Mouse (Mus musculus) induced T-regulatory cell, adult 2 months (primary cell): ENCODE measurements at regions not wholly inside any gene's neighbourhood (a gene's known extent, or its start where the extent isn't known, plus 50 kb on each side); places are given as distances from the start of the nearest gene placed in this dataset.
"Not testable (repeated sequence)": the region's sequence is repeated elsewhere in the genome, so short reads cannot be mapped to it uniquely, and the experiment has no call there.

Experiments used
- DNase-seq: peaks from one replicate; pipeline ENCODE4 v3.0.0-alpha.2; 2012; ENCODE audit warnings: low read depth

DNA sequence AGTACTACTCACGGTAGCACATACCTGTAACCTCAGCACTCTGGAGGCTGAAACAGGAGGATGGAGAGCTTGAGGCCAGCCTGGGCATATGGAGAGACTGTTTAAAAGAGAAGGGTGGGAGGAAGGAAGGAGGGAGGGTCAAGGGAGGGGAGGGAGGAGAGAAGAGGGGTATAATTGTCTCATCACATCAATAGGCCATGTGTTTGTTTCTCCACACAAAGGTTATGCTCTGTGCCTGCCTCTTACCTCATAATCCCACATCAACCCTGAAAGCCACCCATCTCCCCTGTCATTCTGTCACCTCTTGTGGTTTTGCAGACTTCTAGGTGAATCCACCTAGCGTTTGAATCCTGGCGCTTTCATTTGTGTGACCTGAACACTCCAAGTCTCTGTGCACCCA lies 210.3 kb downstream of the Trim29 start:
- DNase-seq, result no peak

DNA sequence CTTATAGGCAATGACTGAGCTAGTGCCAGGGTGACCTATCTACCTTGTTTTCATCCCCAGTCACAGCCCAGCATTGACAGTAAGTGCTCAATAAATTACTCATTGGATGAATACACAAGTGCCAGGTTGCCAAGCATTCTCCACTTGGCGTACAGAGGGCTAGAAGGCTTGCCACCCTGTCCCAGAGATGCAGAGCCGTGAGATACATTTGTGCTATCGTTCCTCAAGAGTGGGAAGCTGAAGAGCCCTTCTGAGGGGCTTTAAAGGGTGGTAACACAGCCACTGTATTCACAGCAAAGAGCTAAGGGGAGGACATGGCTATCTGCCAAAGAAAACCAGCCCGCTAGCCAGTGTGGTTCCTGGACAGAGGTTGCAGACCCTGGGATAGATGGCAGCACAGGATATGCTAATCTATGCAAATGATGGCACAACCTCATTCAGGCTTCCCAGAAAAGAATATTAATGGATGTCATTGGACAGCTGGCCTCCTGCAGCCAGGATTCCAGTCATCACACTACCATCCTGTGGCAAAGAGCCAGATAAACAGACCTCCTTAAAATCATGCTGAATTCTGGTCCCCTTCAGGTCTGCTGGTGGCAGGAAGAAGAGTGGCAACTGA lies 214.4 kb downstream of the Trim29 start:
- no peak for DNase-seq

DNA sequence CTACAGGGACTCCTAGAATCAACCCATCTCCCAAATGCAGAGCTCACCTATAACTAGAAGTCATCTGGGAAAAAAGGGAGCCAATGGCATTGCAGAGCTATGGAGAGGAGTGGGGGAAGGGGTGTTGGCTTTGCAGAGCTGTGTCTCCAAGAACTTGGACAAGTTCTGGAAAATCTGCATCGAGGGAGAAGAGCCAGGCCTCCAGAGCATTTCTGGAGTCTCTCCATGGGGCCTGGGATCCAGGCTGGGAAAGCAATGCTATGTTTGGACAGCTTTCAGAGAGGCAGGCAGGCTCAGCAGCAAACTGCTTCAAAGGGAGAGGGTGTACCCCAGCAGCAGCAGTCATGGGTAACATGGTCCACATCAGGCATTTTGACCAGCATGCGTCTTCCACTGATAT lies 211.6 kb upstream of the Nectin1 start:
- DNase-seq, result no peak

DNA sequence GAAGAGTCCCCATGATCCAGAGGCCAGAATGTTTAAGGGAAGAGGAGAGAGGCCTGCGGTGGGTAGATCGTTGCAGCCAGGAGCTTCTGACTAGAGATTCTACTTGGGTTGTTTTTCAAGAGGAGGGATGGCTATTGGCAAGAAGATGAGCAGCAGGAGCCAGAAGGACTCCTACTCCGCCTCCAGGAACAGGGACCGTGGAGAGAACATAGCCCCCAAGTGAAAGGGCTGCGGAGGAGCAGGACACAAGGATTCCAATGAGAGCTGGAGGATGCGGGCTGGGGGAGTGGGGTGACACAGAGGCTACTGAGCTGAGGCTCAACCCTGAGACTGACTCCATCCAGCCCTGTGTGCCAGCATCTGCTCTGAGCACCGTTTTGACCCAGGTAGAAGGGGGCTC lies 207.8 kb upstream of the Nectin1 start:
- no peak for DNase-seq

DNA sequence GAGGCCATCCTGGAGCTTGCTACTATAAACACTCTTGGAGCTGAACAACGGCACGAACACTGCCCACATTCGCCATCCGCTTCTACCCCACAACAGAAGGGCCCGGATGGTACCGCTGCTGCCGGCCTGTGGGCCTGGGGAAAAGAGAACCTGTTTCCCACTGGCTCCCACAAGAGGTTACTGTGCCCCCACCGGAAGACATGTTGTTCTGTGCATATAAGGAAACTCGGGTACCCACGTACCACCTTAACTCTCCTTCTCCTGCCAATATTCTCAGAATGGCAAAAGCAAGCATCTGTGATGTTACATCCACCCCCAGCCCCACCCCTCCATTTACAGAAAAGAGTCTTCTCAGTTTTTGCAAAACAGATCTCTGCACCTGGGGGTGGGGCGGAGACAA lies 206.7 kb upstream of the Nectin1 start:
- DNase-seq, result no peak

DNA sequence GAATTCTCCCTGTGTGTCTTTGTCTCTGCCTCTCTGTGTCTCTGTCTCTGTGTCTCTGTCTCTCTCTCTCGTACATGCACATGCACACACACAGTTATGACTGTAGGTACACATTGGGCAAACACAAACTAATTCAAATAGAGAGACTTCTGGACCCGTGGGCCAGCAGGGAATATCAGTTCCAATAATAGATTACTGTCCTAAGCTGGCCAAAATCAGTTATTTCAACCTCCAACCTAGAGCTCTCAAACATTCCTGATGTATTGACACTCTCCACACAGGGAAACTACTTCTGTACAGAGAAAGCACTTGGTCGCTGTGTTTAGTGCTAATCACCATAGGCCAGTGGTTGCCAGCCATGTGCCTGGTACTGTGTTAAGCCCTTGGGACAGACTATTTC lies 203.7 kb upstream of the Nectin1 start:
- DNase-seq, result no peak

DNA sequence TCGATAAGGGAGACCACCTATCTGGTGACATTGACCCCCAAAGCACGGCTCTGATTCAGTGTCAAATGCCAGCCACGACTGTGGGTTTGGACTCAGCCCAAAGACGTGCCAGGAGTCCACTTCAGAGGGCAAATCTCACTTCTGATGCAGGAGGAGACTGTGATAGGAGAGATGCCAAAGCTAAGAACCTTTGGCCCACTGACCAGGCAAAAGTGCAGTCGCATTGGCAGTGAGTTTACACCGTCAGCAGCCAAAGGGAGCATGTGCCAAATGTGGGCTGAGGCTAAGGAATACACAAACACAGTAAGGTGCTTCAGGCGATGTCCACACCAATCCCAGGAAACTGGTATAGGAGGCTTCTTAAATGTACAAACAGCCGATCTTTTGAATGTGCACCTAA lies 202.6 kb upstream of the Nectin1 start:
- no peak for DNase-seq

DNA sequence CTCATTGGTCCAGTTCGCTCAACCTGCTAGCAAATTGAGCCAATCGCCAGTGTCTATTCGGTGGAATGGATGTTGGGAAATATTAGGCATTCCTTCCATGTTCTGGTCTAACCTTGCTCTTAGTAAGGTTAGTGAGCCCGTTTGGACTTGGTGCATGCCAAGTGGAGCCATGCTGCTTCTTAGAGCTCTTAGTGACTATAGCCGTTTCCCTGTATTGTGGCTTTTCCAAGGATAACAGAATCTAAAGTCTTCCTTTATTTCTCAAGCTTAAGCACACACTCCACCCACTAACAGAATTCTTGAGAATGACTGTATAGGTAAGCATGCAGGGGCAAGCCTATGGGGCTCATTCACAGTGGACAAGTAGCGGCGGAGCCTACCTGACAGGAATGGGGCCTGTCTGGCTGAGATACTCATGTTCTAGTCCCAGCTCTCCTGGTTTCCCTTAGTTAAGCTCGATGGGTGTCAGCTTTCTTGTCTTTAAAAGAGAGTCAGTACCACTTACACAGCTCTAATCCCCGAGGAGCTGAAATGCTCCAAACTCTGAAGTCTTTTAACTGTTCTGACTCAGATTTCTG lies 201.6 kb upstream of the Nectin1 start:
- no peak for DNase-seq

GRCm38 (mm10) chr9:43545081-43545565 lies 198.7 kb upstream of the Nectin1 start:
- DNase-seq, result peak; percentile 89

DNA sequence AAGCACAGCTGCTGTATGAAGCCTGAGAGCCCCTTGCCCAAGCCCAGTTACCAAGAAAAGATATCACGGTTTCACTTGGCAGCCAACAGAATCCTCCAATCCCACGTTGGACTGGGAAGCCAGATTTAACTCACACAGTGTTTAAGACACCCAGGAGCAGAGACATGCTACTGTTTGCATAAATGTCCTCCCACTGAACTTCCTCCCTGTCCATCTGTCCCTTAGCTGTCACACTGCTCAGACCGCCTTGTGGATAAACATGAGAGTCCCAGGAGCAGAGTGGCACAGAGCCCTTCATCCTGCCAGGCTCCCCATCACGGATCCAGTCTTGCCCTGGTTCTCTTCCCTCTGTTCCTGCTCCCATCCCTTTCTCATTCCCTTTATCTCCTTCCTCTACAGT lies 194.9 kb upstream of the Nectin1 start:
- DNase-seq, result no peak

DNA sequence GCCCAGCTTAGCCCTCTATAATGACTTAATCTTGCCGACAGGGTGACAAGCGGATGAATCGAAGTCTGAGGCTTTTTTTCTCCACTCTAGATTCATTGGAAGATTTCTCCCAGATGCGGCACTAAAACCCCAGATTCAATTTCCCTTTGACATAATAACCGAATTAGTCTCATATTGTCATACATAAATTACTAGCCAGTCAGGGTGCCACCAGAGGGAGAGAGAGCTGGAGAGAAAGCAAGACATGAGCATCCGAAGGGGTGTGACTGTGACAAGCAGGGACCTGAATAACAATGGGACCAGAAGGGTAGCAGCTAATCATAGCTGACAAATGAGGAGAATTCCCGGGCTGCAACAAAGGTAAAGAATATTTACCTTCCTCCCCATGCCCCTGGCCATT lies 194.5 kb upstream of the Nectin1 start:
- DNase-seq, result no peak

DNA sequence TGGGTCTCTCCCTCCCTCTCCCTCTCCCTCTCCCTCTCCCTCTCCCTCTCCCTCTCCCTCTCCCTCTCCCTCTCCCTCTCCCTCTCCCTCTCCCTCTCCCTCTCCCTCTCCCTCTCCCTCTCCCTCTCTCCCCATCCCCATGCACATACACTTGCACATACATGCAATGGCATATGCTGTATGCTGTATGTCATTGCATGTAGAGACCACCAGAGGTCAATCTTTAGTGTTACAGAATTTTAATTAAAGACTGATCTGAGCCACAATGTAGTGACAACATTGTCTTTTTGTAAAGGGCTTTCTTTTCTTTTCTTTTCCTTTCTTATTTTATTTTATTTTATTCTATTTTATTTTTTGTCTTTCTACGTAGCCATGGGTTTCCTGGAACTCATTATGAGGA lies 191.0 kb upstream of the Nectin1 start:
- not testable (repeated sequence) for DNase-seq

GRCm38 (mm10) chr9:43562016-43562415 lies 181.8 kb upstream of the Nectin1 start:
- no peak for DNase-seq

GRCm38 (mm10) chr9:43564239-43564906 lies 179.4 kb upstream of the Nectin1 start:
- DNase-seq, result no peak

DNA sequence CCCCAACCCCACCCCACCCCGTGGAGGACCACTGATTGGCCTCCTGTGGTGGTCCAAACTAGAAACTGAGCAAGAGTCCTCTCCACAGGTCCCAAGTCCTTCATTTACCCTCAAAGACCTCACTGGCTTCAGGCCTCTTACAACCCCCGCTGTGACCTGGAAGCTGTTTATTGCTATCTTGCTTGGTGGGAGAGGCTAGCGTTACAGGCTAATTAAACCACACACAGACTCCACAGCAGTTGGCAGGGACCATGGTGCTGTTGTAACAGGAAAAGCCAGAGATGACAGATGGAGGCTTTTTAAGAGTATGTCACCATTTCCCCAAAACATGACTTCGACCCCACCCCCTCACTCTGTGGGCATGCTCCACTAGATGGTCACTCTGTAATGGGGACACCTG lies 174.9 kb upstream of the Nectin1 start:
- DNase-seq, result no peak

- DNase-seq, result no peak
Measured at GRCm38 (mm10) chr9:43571086-43571485, 172.7 kb upstream of the Nectin1 start.

DNA sequence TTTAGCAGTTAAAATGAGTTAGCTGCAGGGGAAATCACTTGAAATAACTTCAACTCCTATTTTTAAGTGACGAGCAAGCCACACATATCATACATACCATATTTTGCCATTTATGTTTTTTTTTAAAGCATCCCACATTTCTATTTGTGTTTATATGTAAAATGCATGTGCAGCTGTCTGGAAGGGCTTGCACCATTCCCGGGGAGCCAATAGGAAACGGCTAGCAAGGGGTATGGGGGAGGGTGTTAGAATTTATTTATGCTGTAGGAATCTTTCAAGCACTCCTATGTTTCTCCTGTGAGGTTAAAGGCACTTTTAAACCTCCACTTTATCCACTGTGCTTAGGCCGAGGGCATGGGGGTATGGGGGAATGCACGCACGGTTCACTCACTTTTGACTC lies 168.1 kb upstream of the Nectin1 start:
- no peak for DNase-seq

DNA sequence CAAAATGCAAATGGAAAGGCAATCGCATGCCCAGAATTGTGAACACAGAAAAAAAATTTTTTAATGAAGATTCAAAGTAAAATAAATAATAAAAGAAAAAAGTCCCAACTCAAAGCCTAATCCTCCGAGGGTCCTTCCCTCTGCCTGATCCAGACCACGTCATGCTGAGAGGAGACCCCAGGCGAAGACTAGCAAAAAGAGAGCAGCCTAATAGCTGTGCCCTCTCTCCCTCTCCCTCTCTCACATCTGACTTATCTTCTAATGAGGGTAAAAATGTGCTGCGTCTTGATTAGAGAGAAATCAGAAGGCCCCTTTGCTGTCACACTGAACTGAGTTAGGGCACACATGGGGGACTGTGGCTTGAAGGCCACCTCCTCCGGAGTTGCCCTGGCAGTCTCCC lies 163.1 kb upstream of the Nectin1 start:
- DNase-seq, result no peak

- DNase-seq, result no peak
Measured at GRCm38 (mm10) chr9:43585616-43586015, 158.2 kb upstream of the Nectin1 start.

GRCm38 (mm10) chr9:43593236-43593635 lies 150.5 kb upstream of the Nectin1 start:
- no peak for DNase-seq

DNA sequence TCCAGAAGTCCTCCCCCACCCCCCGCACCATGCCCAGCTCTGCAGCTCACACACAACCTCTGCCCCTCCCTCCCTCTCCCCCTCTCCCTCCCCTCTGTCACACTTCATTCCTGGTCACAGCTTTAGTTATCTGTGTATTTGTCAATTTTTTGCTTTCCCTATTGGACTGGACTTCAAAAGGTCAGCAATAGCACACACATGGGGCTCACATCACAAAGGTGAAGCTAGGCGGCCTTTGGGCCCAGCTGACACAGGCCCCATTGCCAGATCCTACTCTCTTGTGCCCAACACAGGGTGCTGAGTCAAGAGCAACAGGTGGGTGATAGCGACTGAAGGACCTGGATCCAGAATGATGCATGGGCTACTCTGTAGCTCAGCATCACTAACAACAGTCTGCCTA lies 149.0 kb upstream of the Nectin1 start:
- no peak for DNase-seq

DNA sequence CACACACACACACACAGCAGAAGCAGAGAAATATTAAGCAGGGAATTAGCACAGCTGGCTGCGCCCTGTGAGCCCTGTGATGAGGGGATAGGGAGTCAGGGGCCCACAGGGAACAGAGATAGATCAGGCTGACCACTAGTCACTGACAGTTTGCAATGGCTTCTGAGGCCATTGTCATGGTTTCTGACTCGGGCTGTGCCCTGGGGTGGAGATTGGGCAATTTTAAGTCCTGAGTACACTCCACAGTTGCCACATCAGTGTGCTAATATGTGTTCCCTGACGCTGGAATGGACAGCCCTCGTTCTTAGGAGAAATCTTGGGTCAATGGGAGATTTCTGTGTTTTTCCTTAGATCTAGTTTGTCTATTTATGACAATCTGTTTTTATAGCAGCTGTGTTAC lies 148.3 kb upstream of the Nectin1 start:
- DNase-seq, result no peak

GRCm38 (mm10) chr9:43600396-43600795 lies 143.4 kb upstream of the Nectin1 start:
- no peak for DNase-seq

DNA sequence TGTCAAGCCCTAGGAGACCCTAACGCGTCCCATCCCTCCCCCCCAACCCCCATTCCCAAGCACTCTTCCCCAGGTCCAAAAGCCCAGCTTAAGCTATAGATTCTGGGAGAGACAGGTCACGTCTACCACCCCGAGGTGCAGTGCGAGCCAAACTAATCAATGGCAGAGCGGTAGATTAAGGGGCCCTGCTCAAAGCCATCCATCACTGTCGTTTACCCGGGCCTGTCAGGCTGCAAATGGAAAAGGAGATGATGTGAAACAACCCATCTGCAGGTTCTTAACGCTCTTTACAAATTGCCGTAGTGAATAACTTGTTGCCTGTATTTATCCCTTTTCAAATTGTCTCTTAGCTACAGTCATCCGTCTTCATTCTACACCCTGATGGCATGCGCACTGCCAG lies 126.2 kb upstream of the Nectin1 start:
- no peak for DNase-seq
